Mouse (Mus musculus) heart, embryonic 16.5 days (tissue): ENCODE results near the gene Atxn7l3. TPM values are rescaled to one million over a fixed set of nuclear protein-coding genes. Genes with fewer than 3 reads are reported as not detected.

Experiments used
- ATAC-seq: fragments of 200-750 bp; cut with Nextera tagmentation; replicated peaks from 2 replicates; pipeline ENCODE4 v1.8.0; 2017; ENCODE audit warnings: moderate number of reproducible peaks; ENCODE audit not compliant: insufficient read depth, low FRiP score; ENCODE audit errors: extremely low read depth
- H3K27ac ChIP-seq: fragments of 300-500 bp; sonication (generic); 2 replicates; pipeline ENCODE4 v1.5.1; 2014; ENCODE audit warnings: mild to moderate bottlenecking, low read length, control low read depth, moderate library complexity
- H3K27me3 ChIP-seq: fragments of 300-500 bp; sonication (generic); 2 replicates; pipeline ENCODE4 v1.6.1; 2014; ENCODE audit warnings: low read length, mixed read lengths; ENCODE audit not compliant: control insufficient read depth, insufficient read depth
- H3K36me3 ChIP-seq: fragments of 300-500 bp; sonication (generic); 2 replicates; pipeline ENCODE4 v1.6.1; 2014; ENCODE audit not compliant: control insufficient read depth, insufficient read depth
- H3K4me1 ChIP-seq: fragments of 300-500 bp; sonication (generic); 2 replicates; pipeline ENCODE4 v1.6.1; 2014; ENCODE audit warnings: low read length, mixed read lengths; ENCODE audit not compliant: control insufficient read depth, insufficient read depth
- H3K4me2 ChIP-seq: fragments of 300-500 bp; sonication (generic); 2 replicates; pipeline ENCODE4 v1.6.1; 2014; ENCODE audit warnings: low read depth, mild to moderate bottlenecking, control low read depth, low read length
- H3K4me3 ChIP-seq: fragments of 300-500 bp; sonication (generic); 2 replicates; pipeline ENCODE4 v1.5.1; 2014; ENCODE audit warnings: mild to moderate bottlenecking, control low read depth, low read length
- H3K9ac ChIP-seq: fragments of 300-500 bp; sonication (generic); 2 replicates; pipeline ENCODE4 v1.6.1; 2014; ENCODE audit warnings: low read length, control low read depth
- H3K9me3 ChIP-seq: fragments of 300-500 bp; sonication (generic); replicated peaks from 2 replicates; pipeline ENCODE4 v1.6.1; 2016; ENCODE audit warnings: low read length; ENCODE audit not compliant: control insufficient read depth
- WGBS: fragments of 180-500 bp; shearing (Covaris S2); extraction: QIAGEN DNeasy Blood & Tissue Kit; methylation state at CpG from one replicate; pipeline ENCODE4 v1.1.7; 2014; 5-methylcytosine and 5-hydroxymethylcytosine counted together
- polyA plus RNA-seq: library from polyadenylated mRNA; unstranded; fragments of >200 nt; fragmentation: Nextera tagmentation; extraction: Ambion mirVana; gene quantifications from 2 replicates; pipeline ENCODE4 v1.2.1, GENCODE M21; 2015

The Atxn7l3 gene
- polyA plus RNA-seq, 1 experiment from 2014 or later, result 7.1 TPM

DNA sequence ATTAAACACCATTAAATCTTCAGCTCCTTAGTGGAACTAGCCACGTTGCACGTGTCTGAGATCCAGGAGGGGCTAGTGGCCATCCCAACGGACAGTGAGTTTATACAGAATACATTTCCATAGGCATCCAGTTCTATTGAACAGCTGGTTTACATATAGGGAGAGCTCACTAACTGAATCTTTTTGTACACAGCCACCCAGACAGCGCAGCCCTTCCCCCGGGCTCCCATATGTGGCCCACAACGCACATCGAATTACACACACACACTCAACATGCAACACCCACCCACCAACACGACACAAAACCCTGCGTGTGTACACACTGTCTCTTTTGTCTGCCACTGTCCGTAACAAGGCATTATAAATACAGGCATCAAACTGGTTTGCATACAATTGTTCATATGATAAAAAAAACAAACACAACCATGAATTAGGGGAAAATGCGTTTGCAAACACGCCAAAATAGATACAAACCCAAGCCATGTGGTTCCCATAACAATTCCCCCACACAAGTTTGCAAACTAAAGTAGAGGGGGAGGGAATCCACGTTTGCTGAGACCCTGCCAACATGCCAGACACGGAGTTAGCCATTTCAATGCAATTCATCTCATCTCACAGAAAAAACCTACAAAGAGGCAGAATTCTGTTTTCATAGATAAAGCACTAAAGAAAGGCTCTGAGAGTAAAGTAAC is 50.7 kb downstream of the Atxn7l3 start:
- Histone ChIP-seq H3K4me2 (peak overlapping the region; percentile 80), H3K4me3 (peak overlapping the region; percentile 50), H3K4me1 (peaks cover 19% of the 10 kb centered on the region), H3K9me3 (no peaks in the 10 kb centered on the region), H3K9ac (peak overlapping the region; percentile 72), H3K36me3 (no peaks in the 10 kb centered on the region), H3K27ac (no peak overlapping the region), H3K27me3 (no peaks in the 10 kb centered on the region)
- 57% methylated on average over 14 of the region's 14 CpGs for WGBS
- no peak for ATAC-seq

DNA sequence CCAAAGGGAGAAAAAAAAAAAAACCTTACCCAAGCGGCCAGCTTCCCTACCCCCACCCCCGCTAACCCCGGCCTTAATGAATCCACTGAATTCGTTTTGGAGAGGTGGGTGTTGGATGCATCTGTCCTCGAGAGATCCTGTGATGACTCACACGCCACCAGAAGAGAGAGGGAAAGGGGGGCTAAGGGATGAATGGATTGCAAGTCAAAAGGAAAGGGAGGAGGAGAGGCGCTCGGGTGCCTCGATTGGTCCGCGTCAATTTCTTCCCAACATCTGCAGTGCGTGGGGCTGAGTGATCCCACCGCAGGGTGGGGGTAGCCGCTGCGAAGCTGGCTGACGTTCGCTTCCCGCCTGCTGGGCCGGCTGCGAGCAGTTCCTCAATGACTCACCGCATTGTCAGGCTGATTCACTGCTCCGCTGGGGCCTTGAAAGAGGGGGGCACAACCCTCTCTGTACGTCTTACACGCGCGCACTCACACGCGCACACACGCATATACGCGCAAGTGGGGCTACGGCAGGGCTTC is 51.4 kb downstream of the Atxn7l3 start:
- Histone ChIP-seq H3K27ac (no peak overlapping the region), H3K4me2 (peak overlapping the region; percentile 80), H3K9me3 (no peaks in the 10 kb centered on the region), H3K4me1 (peaks cover 19% of the 10 kb centered on the region), H3K9ac (peak overlapping the region; percentile 72), H3K4me3 (peak overlapping the region; percentile 50), H3K27me3 (no peaks in the 10 kb centered on the region), H3K36me3 (no peaks in the 10 kb centered on the region)
- WGBS, result 2% methylated on average over 32 of the region's 32 CpGs
- peak; percentile 77 for ATAC-seq

DNA sequence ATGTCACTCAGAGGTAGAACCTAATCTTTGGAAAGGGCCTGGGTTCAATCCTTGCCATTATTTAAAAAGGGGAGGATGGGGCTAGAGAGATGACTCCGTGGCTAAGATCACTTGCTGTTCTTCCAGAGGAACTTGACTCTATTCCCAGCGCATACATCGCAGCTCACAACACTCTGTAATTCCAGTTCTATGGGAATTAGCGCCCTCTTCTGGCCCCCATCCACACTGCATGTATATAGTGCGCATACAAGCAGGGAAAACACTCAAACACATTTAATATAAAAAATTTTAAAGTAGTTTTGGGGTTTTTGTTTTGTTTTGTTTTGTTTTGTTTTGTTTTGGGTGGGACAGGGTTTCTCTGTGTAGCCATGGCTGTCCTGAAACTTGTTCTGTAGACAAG is 54.6 kb downstream of the Atxn7l3 start:
- ATAC-seq, result no peak
- 53% methylated on average over 5 of the region's 5 CpGs for WGBS

DNA sequence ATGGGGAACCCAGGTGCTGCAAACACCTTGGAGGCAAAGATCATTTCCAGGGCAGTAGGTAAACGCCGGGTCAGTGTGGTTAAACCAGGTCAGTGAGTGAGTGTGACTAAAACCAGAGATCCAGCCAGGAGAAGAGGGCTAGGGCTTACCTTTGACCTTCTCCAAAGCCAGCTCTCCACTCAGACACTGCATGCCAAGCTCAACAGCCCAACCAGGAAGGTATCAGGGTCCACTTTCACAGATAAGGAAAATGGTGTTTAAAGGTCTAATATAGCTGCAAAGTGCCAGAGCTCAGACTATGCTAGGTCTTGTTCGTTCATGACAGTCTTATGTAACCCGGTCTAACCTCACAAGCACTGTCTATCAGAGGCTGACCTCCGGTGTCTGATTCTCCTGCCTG is 55.2 kb downstream of the Atxn7l3 start:
- no peaks in the 10 kb centered on the region for H3K9me3 ChIP-seq
- 63% methylated on average over 5 of the region's 5 CpGs for WGBS
- H3K27me3 ChIP-seq, result no peaks in the 10 kb centered on the region
- no peak overlapping the region for H3K9ac ChIP-seq
- no peak overlapping the region for H3K27ac ChIP-seq
- ATAC-seq, result no peak
- H3K4me2 ChIP-seq, result no peak overlapping the region
- no peak overlapping the region for H3K4me3 ChIP-seq
- H3K4me1 ChIP-seq, result peaks cover 10% of the 10 kb centered on the region
- H3K36me3 ChIP-seq, result no peaks in the 10 kb centered on the region

More for the DNA sequence above, 54.6 kb downstream of the Atxn7l3 start:
- H3K4me2 ChIP-seq, result no peak overlapping the region
- no peak overlapping the region for H3K9ac ChIP-seq
- no peaks in the 10 kb centered on the region for H3K27me3 ChIP-seq
- peaks cover 10% of the 10 kb centered on the region for H3K4me1 ChIP-seq
- no peaks in the 10 kb centered on the region for H3K9me3 ChIP-seq
- H3K4me3 ChIP-seq, result no peak overlapping the region
- H3K27ac ChIP-seq, result no peak overlapping the region
- no peaks in the 10 kb centered on the region for H3K36me3 ChIP-seq

DNA sequence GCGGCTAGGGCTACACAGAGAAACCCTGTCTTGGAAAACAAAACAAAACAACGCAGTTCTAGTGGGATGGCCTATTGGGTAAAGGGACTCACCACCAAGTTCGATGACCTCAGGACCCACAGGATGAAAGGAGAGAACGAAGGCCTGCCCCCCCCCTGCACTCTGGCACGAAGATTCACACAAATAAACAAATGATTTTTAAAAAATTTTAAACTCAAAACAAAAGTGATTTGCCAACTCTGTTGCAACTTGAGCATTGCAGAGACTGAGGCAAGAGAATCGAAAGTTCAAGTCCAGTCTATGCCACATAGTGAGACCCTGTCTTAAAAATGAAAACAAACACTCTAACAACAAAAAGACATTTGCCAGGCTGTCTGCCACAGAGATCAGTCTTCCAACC is 55.8 kb downstream of the Atxn7l3 start:
- no peak overlapping the region for H3K4me3 ChIP-seq
- H3K27me3 ChIP-seq, result no peaks in the 10 kb centered on the region
- no peaks in the 10 kb centered on the region for H3K36me3 ChIP-seq
- peaks cover 9% of the 10 kb centered on the region for H3K4me1 ChIP-seq
- no peak overlapping the region for H3K9ac ChIP-seq
- no peaks in the 10 kb centered on the region for H3K9me3 ChIP-seq
- no peak overlapping the region for H3K27ac ChIP-seq
- WGBS, result 84% methylated on average over 6 of the region's 6 CpGs
- ATAC-seq, result no peak
- no peak overlapping the region for H3K4me2 ChIP-seq

Other genes with a start within 250 kb of the Atxn7l3 start
- gene Mpp2, start 208.1 kb downstream of the Atxn7l3 start, polyA plus RNA-seq, result 6.6 and 9.1 TPM in 2 replicates
- not detected in 2 replicates for gene Ppy, start 195.3 kb downstream of the Atxn7l3 start, polyA plus RNA-seq
- not detected in 2 replicates for gene Pyy, start 188.8 kb downstream of the Atxn7l3 start, polyA plus RNA-seq
- 0.14 and 0.29 TPM in 2 replicates for gene Nags, start 151.1 kb downstream of the Atxn7l3 start, polyA plus RNA-seq
- 33.9 and 35.3 TPM in 2 replicates for gene Tmem101, start 140.2 kb downstream of the Atxn7l3 start, polyA plus RNA-seq
- gene Lsm12, start 111.3 kb downstream of the Atxn7l3 start, polyA plus RNA-seq, result 60.5 and 77.2 TPM in 2 replicates
- gene G6pc3, start 107.0 kb downstream of the Atxn7l3 start, polyA plus RNA-seq, result 24.4 and 25.0 TPM in 2 replicates
- 86.7 and 96.4 TPM in 2 replicates for gene Hdac5, start 66.5 kb downstream of the Atxn7l3 start, polyA plus RNA-seq
- gene BC030867, start 47.7 kb downstream of the Atxn7l3 start, polyA plus RNA-seq, result 11.8 and 12.3 TPM in 2 replicates
- gene Asb16, start 27.9 kb downstream of the Atxn7l3 start, polyA plus RNA-seq, result 0.08 and 0.09 TPM in 2 replicates
- 42.6 and 44.9 TPM in 2 replicates for gene Tmub2, start 11.7 kb downstream of the Atxn7l3 start, polyA plus RNA-seq
- gene Ubtf, start 23.1 kb upstream of the Atxn7l3 start, polyA plus RNA-seq, result 57.8 and 58.9 TPM in 2 replicates
- 14.9 TPM in 2 replicates for gene Slc4a1, start 69.6 kb upstream of the Atxn7l3 start, polyA plus RNA-seq
- gene Rundc3a, start 96.8 kb upstream of the Atxn7l3 start, polyA plus RNA-seq, result 0.72 and 1.3 TPM in 2 replicates
- gene Slc25a39, start 111.3 kb upstream of the Atxn7l3 start, polyA plus RNA-seq, result 308 and 331 TPM in 2 replicates
- 215 and 234 TPM in 2 replicates for gene Grn, start 133.7 kb upstream of the Atxn7l3 start, polyA plus RNA-seq
- gene Fam171a2, start 151.1 kb upstream of the Atxn7l3 start, polyA plus RNA-seq, result 3.0 and 3.9 TPM in 2 replicates
- gene Itga2b, start 173.5 kb upstream of the Atxn7l3 start, polyA plus RNA-seq, result 6.5 and 6.6 TPM in 2 replicates